Mouse (Mus musculus) left cerebral cortex, adult 9 months (tissue): Measurements from ENCODE around the gene Trit1.
A peak's percentile ranks its signal among the peaks of the same experiment; 100 is the strongest.
"Not testable (repeated sequence)": the region's sequence is repeated elsewhere in the genome, so short reads cannot be mapped to it uniquely, and the experiment has no call there.

Experiments used
- DNase-seq, 2 experiments: peaks; one replicate each; pipeline ENCODE4 v3.0.0; 2022; ENCODE audit warnings: low spot score in 2 of 2

The Trit1 gene

GRCm38 (mm10) chr4:122996618-122997381 is 19.6 kb upstream of the Trit1 start:
- DNase-seq: no peak

GRCm38 (mm10) chr4:122998537-122999262 is 17.7 kb upstream of the Trit1 start:
- no peak for DNase-seq

- DNase-seq: no peak
These were observed 17.1 kb upstream of the Trit1 start for GRCm38 (mm10) chr4:122999263-122999691.

GRCm38 (mm10) chr4:123000130-123000529 is 16.3 kb upstream of the Trit1 start:
- no peak for DNase-seq

- DNase-seq: no peak
These were observed 15.6 kb upstream of the Trit1 start for GRCm38 (mm10) chr4:123000617-123001342.

- DNase-seq: peak; percentile 71 to 88
These were observed 11.1 kb upstream of the Trit1 start for GRCm38 (mm10) chr4:123005054-123005966.

GRCm38 (mm10) chr4:123012501-123012900 is 3.9 kb upstream of the Trit1 start:
- not testable (repeated sequence) for DNase-seq

GRCm38 (mm10) chr4:123013346-123013945 is 3.0 kb upstream of the Trit1 start:
- DNase-seq: no peak

- peak; percentile 74 to 86 for DNase-seq
These were observed 2.4 kb upstream of the Trit1 start for GRCm38 (mm10) chr4:123013949-123014406.

- DNase-seq: peak in 1 of 2 experiments; percentile 18
These were observed 1.7 kb upstream of the Trit1 start for GRCm38 (mm10) chr4:123014501-123015282.

GRCm38 (mm10) chr4:123021591-123021990 is 5.2 kb downstream of the Trit1 start:
- DNase-seq: no peak

- no peak for DNase-seq
These were observed 6.5 kb downstream of the Trit1 start for GRCm38 (mm10) chr4:123022896-123023295.

- no peak for DNase-seq
These were observed 9.0 kb downstream of the Trit1 start for GRCm38 (mm10) chr4:123025418-123025817.

- no peak for DNase-seq
These were observed 9.8 kb downstream of the Trit1 start for GRCm38 (mm10) chr4:123026161-123026560.

- DNase-seq: no peak
These were observed 10.2 kb downstream of the Trit1 start for GRCm38 (mm10) chr4:123026597-123026996.

GRCm38 (mm10) chr4:123034841-123035240 is 18.4 kb downstream of the Trit1 start:
- DNase-seq: no peak

GRCm38 (mm10) chr4:123035636-123036035 is 19.2 kb downstream of the Trit1 start:
- no peak for DNase-seq

GRCm38 (mm10) chr4:123036710-123037109 is 20.3 kb downstream of the Trit1 start:
- DNase-seq: no peak

GRCm38 (mm10) chr4:123041131-123041530 is 24.7 kb downstream of the Trit1 start:
- no peak for DNase-seq

GRCm38 (mm10) chr4:123043858-123044257 is 27.5 kb downstream of the Trit1 start:
- no peak for DNase-seq
